Mouse (Mus musculus): ENCODE data around the gene Elmsan1. TPM values are rescaled to one million over a fixed set of nuclear protein-coding genes. Genes with fewer than 3 reads are reported as not detected.

The Elmsan1 gene
- polyA plus RNA-seq, 1 experiment from 2014 or later = 9.8 TPM

DNA sequence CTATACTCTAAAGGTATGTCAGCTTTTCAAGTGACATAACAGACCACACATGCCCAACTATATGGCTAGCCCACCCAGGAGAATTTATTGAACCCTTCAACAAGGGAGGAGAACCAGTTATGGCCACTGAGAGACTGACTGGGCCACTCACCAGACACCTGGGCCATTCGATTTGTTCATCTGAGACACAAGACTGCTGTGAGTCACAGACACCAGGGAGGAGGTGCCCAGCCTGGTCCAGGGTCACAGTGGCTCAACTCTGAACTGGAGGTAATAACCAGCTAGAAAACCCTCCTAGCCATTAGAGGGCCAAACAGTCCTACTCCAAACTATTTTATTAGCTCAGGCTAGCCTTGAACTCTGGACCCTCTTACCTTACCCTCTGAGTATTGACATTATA lies 40.6 kb downstream of the Elmsan1 start:
- WGBS = 75% methylated on average over 1 of the region's 1 CpGs
- H3K27ac ChIP-seq (replicated peaks; ENCODE audit: low read depth, low read length) = no peak overlapping the region
- H3K4me3 ChIP-seq (ENCODE audit: low read depth, low read length) = no peak overlapping the region
- H3K36me3 ChIP-seq (ENCODE audit: control insufficient read depth, insufficient read depth, low read length) = peaks cover 10% of the 10 kb centered on the region
- H3K27me3 ChIP-seq (replicated peaks; ENCODE audit: control insufficient read depth, insufficient read depth, low read length) = no peaks in the 10 kb centered on the region
- ATAC-seq (ENCODE audit: low read depth) (no peak), DNase-seq (ENCODE audit: low spot score) (no peak)
- H3K4me2 ChIP-seq (ENCODE audit: low read depth, low read length) = no peak overlapping the region
- no peak overlapping the region for H3K9ac ChIP-seq (ENCODE audit: low read depth, low read length)
- H3K9me3 ChIP-seq (ENCODE audit: control insufficient read depth, low read length) = no peaks in the 10 kb centered on the region
- H3K4me1 ChIP-seq (ENCODE audit: control insufficient read depth, insufficient read depth, low read length) = peaks cover 55% of the 10 kb centered on the region

DNA sequence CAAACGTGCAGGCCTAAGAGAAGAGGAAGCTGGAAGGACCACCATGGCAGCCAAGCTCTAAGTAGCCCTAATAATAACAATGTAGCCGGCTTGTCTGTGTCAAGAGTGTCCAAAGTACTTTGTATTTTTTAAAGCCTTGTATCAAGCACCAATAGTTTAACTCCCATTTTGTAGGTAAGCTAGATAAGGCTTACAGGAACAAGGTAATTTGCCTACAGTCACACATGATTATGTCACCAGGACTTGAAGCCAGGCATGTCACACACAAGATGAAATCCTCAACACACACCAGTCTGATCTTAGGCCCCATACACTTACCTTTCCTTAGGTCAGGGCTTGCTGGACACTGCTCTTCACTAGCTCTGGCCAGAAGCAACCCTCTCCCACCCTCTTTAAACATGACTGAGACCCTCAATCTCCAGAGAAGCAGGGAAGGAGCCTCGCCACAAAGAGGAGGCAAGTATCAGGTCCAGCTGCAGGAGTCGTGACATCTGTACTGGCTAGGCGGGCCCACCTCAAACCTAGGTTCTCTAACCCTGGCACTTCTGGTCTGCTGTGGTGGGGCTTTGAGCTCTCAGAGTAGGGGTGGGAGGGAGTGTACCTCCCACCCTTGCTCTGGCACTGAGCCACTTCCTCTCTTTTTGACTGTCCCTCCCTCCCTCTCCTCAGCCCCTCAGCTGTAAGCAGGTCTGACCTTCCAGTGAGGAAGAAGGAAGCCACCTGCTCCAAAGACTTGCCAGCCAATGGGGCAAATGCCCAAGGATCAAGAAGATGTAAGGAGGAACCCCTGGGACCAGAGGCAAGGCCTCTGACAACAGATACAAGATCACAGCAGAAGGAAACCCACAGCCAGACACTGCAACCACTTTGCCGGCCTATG lies 41.6 kb downstream of the Elmsan1 start:
- H3K9ac ChIP-seq (ENCODE audit: low read depth, low read length) = peak overlapping the region; percentile 73; the same call in 1 of the 2 replicates
- peaks cover 18% of the 10 kb centered on the region for H3K36me3 ChIP-seq (ENCODE audit: control insufficient read depth, insufficient read depth, low read length)
- H3K9me3 ChIP-seq (ENCODE audit: control insufficient read depth, low read length) = no peaks in the 10 kb centered on the region
- no peak for DNase-seq (ENCODE audit: low spot score)
- peaks cover 53% of the 10 kb centered on the region for H3K4me1 ChIP-seq (ENCODE audit: control insufficient read depth, insufficient read depth, low read length)
- H3K27ac ChIP-seq (replicated peaks; ENCODE audit: low read depth, low read length) = peak overlapping the region; percentile 92
- no peaks in the 10 kb centered on the region for H3K27me3 ChIP-seq (replicated peaks; ENCODE audit: control insufficient read depth, insufficient read depth, low read length)
- H3K4me3 ChIP-seq (ENCODE audit: low read depth, low read length) = no peak overlapping the region
- 33% methylated on average over 6 of the region's 6 CpGs for WGBS
- ATAC-seq (ENCODE audit: low read depth) = no peak
- peak overlapping the region; percentile 60; the same call in 1 of the 2 replicates for H3K4me2 ChIP-seq (ENCODE audit: low read depth, low read length)

DNA sequence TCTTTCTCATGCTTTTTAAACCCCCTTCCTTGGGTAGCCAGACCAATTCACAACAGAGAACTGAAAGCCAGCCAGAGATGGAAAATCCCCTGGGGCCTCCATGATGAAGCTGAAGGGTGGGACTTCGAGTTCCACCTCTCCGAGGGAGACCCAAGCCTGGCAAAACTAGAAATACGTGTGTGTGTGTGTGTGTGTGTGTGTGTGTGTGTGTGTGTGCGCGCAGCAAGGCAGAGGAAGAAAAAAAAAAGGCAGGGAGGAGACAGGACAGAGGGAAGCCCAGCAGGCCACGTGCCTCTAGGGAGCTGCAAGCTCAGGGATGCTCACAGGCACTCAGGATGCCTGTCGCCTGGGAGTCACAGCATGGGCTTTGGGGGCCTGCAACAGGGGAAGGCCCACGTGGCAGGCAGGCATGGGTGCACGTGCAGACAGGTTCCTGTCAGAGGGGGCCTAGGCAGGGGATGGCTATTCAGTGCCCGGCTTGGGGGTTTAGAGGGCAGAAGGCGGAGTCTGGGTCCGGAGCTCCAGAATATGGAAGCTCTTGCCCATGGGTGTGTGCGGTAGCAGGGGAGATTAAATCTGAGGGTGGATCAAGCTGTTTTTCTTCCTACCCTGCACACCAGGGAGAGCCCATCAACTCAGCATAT lies 42.4 kb downstream of the Elmsan1 start:
- ATAC-seq (ENCODE audit: low read depth) (peak; percentile 16), DNase-seq (ENCODE audit: low spot score) (peak; percentile 78)
- peaks cover 45% of the 10 kb centered on the region for H3K4me1 ChIP-seq (ENCODE audit: control insufficient read depth, insufficient read depth, low read length)
- H3K36me3 ChIP-seq (ENCODE audit: control insufficient read depth, insufficient read depth, low read length) = peaks cover 27% of the 10 kb centered on the region
- H3K9me3 ChIP-seq (ENCODE audit: control insufficient read depth, low read length) = no peaks in the 10 kb centered on the region
- H3K27me3 ChIP-seq (replicated peaks; ENCODE audit: control insufficient read depth, insufficient read depth, low read length) = no peaks in the 10 kb centered on the region
- H3K27ac ChIP-seq (replicated peaks; ENCODE audit: low read depth, low read length) = peak overlapping the region; percentile 92
- H3K9ac ChIP-seq (ENCODE audit: low read depth, low read length) = peak overlapping the region; percentile 73
- WGBS = 6% methylated on average over 11 of the region's 13 CpGs
- H3K4me2 ChIP-seq (ENCODE audit: low read depth, low read length) = peak overlapping the region; percentile 60
- peak overlapping the region; percentile 41 for H3K4me3 ChIP-seq (ENCODE audit: low read depth, low read length)

DNA sequence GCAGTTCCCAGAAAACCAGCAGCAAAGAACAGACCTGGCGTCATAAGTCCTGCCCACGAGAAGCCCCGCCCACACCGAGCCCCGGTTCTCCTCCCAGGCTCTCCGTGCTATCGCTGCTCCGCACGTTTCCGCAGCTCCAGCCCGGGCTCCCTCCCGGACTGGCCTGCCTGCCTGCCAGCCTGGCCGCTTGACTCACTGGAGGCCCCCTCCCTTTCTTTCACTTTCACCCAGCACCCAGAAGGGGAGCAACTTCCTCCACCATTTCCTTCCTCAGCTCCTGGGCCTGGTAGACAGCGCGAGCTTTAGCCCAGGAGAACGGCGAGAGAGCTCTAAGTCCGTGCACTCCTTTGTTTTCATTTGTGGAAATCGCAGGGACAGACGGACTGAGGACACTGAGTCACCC lies 43.0 kb downstream of the Elmsan1 start:
- peak; percentile 77 for ATAC-seq (ENCODE audit: low read depth)
- Histone ChIP-seq H3K4me3 (ENCODE audit: low read depth, low read length) (peak overlapping the region; percentile 41), H3K4me2 (ENCODE audit: low read depth, low read length) (peak overlapping the region; percentile 60), H3K9ac (ENCODE audit: low read depth, low read length) (peak overlapping the region; percentile 73), H3K36me3 (ENCODE audit: control insufficient read depth, insufficient read depth, low read length) (peaks cover 33% of the 10 kb centered on the region), H3K27me3 (replicated peaks; ENCODE audit: control insufficient read depth, insufficient read depth, low read length) (no peaks in the 10 kb centered on the region), H3K9me3 (ENCODE audit: control insufficient read depth, low read length) (no peaks in the 10 kb centered on the region), H3K27ac (replicated peaks; ENCODE audit: low read depth, low read length) (peak overlapping the region; percentile 92), H3K4me1 (ENCODE audit: control insufficient read depth, insufficient read depth, low read length) (peaks cover 39% of the 10 kb centered on the region)
- WGBS = under 1% methylated on average over 11 of the region's 20 CpGs
- peak; percentile 91 for DNase-seq (ENCODE audit: low spot score)

DNA sequence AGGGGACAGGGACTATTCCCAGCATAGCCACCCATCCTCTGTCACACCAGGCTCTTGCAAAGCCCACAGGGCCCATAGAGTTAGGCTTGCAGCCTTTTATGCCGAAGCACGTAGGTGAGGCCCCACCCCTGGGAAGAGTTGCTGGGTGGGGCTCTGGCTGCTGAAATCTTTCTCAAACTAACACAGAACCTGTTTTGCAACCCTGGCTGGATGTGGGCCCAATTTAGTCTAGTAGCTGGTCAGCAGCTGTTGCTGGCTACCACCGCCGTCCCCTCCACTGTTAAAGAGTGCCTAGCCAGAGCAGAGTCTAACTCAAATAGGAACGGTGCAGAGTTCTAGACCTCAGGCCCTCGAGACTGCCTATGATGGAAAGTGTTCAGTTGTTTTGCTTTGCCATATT lies 43.8 kb downstream of the Elmsan1 start:
- peak; percentile 85 for DNase-seq (ENCODE audit: low spot score)
- Histone ChIP-seq H3K36me3 (ENCODE audit: control insufficient read depth, insufficient read depth, low read length) (peaks cover 36% of the 10 kb centered on the region), H3K27ac (replicated peaks; ENCODE audit: low read depth, low read length) (peak overlapping the region; percentile 92), H3K9me3 (ENCODE audit: control insufficient read depth, low read length) (no peaks in the 10 kb centered on the region), H3K4me2 (ENCODE audit: low read depth, low read length) (peak overlapping the region; percentile 60), H3K4me3 (ENCODE audit: low read depth, low read length) (no peak overlapping the region), H3K27me3 (replicated peaks; ENCODE audit: control insufficient read depth, insufficient read depth, low read length) (no peaks in the 10 kb centered on the region), H3K4me1 (ENCODE audit: control insufficient read depth, insufficient read depth, low read length) (peaks cover 34% of the 10 kb centered on the region), H3K9ac (ENCODE audit: low read depth, low read length) (no peak overlapping the region)
- ATAC-seq (ENCODE audit: low read depth) = peak; percentile 12
- 62% methylated on average over 6 of the region's 6 CpGs for WGBS

DNA sequence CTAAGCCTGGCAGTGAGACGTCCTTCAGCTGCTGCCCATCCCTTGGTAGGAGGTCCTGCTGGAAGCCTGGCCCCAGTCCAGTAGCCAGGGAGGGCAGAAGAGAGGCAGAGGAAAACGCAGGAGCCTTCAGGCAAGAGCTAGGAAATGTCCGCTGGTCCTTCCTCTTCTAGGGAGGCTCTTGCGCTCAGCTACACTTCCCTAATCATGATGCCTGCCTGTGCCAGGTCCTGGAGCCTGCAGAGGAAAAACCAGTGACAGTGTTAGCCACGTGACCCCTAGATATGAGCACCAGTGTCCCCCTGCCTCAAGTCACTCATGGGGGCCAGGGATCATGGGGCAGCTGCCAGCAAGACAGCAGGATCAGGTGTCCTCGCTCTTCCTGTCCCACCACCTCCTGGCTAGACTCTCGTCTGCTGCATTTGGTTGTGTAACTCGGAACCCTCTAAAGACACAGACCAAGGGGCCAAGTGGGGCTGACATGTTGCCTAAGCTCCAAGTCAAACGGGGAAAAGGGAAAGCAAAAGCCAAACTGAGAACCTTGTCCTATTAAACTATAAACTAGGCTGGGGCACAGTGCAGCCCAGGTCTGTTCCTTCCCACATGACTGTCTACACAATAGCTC lies 44.4 kb downstream of the Elmsan1 start:
- no peaks in the 10 kb centered on the region for H3K9me3 ChIP-seq (ENCODE audit: control insufficient read depth, low read length)
- no peak overlapping the region for H3K4me2 ChIP-seq (ENCODE audit: low read depth, low read length)
- DNase-seq (ENCODE audit: low spot score) (peak; percentile 53), ATAC-seq (ENCODE audit: low read depth) (no peak)
- 63% methylated on average over 9 of the region's 9 CpGs for WGBS
- no peak overlapping the region for H3K4me3 ChIP-seq (ENCODE audit: low read depth, low read length)
- H3K36me3 ChIP-seq (ENCODE audit: control insufficient read depth, insufficient read depth, low read length) = peaks cover 40% of the 10 kb centered on the region
- peaks cover 34% of the 10 kb centered on the region for H3K4me1 ChIP-seq (ENCODE audit: control insufficient read depth, insufficient read depth, low read length)
- peak overlapping the region; percentile 92; the same call in 1 of the 2 replicates for H3K27ac ChIP-seq (replicated peaks; ENCODE audit: low read depth, low read length)
- no peaks in the 10 kb centered on the region for H3K27me3 ChIP-seq (replicated peaks; ENCODE audit: control insufficient read depth, insufficient read depth, low read length)
- no peak overlapping the region for H3K9ac ChIP-seq (ENCODE audit: low read depth, low read length)

DNA sequence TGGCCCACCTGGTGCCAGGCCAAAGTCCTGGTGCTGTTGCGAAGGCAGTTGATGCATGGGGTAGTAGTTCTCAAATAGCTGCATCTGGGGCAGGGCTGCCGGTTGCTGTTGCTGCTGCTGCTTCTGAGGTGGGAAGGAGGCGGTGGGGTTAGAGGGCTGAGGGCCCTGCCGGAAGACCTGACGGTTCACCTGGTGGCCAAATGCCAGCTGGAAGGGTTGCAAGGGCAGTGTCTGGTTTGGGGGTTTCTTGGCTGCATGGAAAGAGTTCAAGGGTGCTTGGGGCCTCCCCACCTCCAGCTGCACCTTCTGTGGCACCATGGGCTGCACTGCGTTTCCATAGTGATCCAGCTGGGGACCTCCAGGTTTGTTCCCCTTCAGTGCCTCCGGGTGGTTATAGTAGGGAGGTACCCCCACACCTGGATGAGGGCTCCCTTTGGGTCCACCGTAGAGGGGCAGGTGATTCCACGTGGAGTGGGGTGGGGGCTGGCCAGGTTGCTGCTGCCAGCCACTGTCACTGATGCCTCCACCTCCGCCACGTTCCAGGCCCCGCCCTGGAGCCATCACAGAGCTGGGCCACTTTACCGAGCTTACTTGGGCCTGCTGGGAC lies 45.3 kb downstream of the Elmsan1 start:
- Histone ChIP-seq H3K4me2 (ENCODE audit: low read depth, low read length) (no peak overlapping the region), H3K9me3 (ENCODE audit: control insufficient read depth, low read length) (no peaks in the 10 kb centered on the region), H3K4me3 (ENCODE audit: low read depth, low read length) (no peak overlapping the region), H3K27ac (replicated peaks; ENCODE audit: low read depth, low read length) (peak overlapping the region; percentile 92; the same call in 1 of the 2 replicates), H3K27me3 (replicated peaks; ENCODE audit: control insufficient read depth, insufficient read depth, low read length) (no peaks in the 10 kb centered on the region), H3K9ac (ENCODE audit: low read depth, low read length) (no peak overlapping the region), H3K4me1 (ENCODE audit: control insufficient read depth, insufficient read depth, low read length) (peaks cover 33% of the 10 kb centered on the region), H3K36me3 (ENCODE audit: control insufficient read depth, insufficient read depth, low read length) (peaks cover 44% of the 10 kb centered on the region)
- ATAC-seq (ENCODE audit: low read depth) = no peak
- DNase-seq (ENCODE audit: low spot score) = no peak
- WGBS = 83% methylated on average over 13 of the region's 13 CpGs

DNA sequence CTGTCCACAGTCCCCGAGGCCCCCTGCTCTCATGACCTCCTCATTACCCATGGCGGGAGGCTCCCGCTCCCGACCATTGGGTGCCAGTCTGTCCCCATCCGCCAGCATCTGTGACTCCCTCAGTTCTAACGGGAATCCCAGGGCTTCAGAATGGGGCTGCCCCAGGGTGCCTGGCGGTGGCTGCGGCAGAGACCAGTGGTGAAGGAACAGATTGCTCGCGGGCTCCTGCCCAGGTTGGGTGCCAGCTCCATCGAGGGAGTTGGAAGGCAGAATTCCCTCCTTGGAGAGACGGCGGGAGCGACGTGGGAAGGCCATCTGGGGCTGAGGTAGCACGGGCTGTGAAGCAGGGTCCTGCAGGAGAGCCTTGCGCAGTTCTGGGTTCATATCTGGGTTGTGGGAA lies 45.8 kb downstream of the Elmsan1 start:
- H3K4me1 ChIP-seq (ENCODE audit: control insufficient read depth, insufficient read depth, low read length) = peaks cover 27% of the 10 kb centered on the region
- no peak overlapping the region for H3K4me2 ChIP-seq (ENCODE audit: low read depth, low read length)
- H3K9me3 ChIP-seq (ENCODE audit: control insufficient read depth, low read length) = no peaks in the 10 kb centered on the region
- no peak overlapping the region for H3K4me3 ChIP-seq (ENCODE audit: low read depth, low read length)
- no peak overlapping the region for H3K9ac ChIP-seq (ENCODE audit: low read depth, low read length)
- DNase-seq (ENCODE audit: low spot score) (no peak), ATAC-seq (ENCODE audit: low read depth) (no peak)
- WGBS = 92% methylated on average over 17 of the region's 17 CpGs
- H3K27ac ChIP-seq (replicated peaks; ENCODE audit: low read depth, low read length) = no peak overlapping the region
- no peaks in the 10 kb centered on the region for H3K27me3 ChIP-seq (replicated peaks; ENCODE audit: control insufficient read depth, insufficient read depth, low read length)
- peaks cover 44% of the 10 kb centered on the region for H3K36me3 ChIP-seq (ENCODE audit: control insufficient read depth, insufficient read depth, low read length)
